In genomic region chr5:66056680-66057079, GRCm38 (mm10) we compare ENCODE assay signal across 11 mouse cellular contexts. TPM values are rescaled to one million over a fixed set of nuclear protein-coding genes. Genes with fewer than 3 reads are reported as not detected.
DNase-seq lines count a peak whose midpoint lies in the region; ATAC-seq and TF ChIP-seq lines count a peak whose summit lies in the region.
"Had no signal": no experiment of that assay in that cellular context is flagged by ENCODE, and none has a peak within 500 bp of the region (broad histone marks: within the 10 kb centered on the region; RNA-seq: fewer than 3 reads in every experiment).

No protein-coding gene starts in this region.

- H3K27ac ChIP-seq in liver, embryonic 12.5 days: no peak overlapping the region
- no peak overlapping the region for H3K27ac ChIP-seq in bone marrow macrophage, adult 2 months (ENCODE audit: insufficient read depth, low read depth, low read length)
- H3K27ac ChIP-seq in intestine, embryonic 16.5 days (ENCODE audit: low read length): no peak overlapping the region
- H3K27ac ChIP-seq: neural tube, embryonic 12.5 days had no signal

- no peak overlapping the region for H3K4me2 ChIP-seq in liver, embryonic 12.5 days
- no peak overlapping the region for H3K4me2 ChIP-seq in intestine, embryonic 16.5 days (ENCODE audit: low read depth, low read length)
- H3K4me2 ChIP-seq: neural tube, embryonic 12.5 days had no signal

- no peaks in the 10 kb centered on the region for H3K36me3 ChIP-seq in liver, embryonic 12.5 days
- H3K36me3 ChIP-seq in intestine, embryonic 16.5 days (ENCODE audit: control insufficient read depth, insufficient read depth, low read length): no peaks in the 10 kb centered on the region
- H3K36me3 ChIP-seq: neural tube, embryonic 12.5 days had no signal

- peak; percentile 28 for TF ChIP-seq CTCF in bone marrow macrophage, adult 2 months (IDR thresholded peaks at IDR 0.05; ENCODE audit: low read depth, low read length)

- peak; percentile 42 for DNase-seq in adrenal gland, postnatal 14 days
- DNase-seq in adrenal gland, postnatal 10 days: no peak
- peak; percentile 35 for DNase-seq in liver
- DNase-seq in testis, postnatal 14 days (ENCODE audit: low spot score): peak; percentile 16
- no peak for DNase-seq in spleen, postnatal 4 days (ENCODE audit: low spot score in 2 of 2)
- DNase-seq: right cerebral cortex, postnatal 25 days had no signal

- no peaks in the 10 kb centered on the region for H3K4me1 ChIP-seq in liver, embryonic 12.5 days
- H3K4me1 ChIP-seq in bone marrow macrophage, adult 2 months (ENCODE audit: control insufficient read depth, insufficient read depth, low read length): peaks cover 36% of the 10 kb centered on the region
- no peaks in the 10 kb centered on the region for H3K4me1 ChIP-seq in intestine, embryonic 16.5 days (ENCODE audit: control insufficient read depth, insufficient read depth, low read length)
- H3K4me1 ChIP-seq: neural tube, embryonic 12.5 days had no signal

- H3K9me3 ChIP-seq in liver, embryonic 12.5 days (replicated peaks): no peaks in the 10 kb centered on the region
- H3K9me3 ChIP-seq in intestine, embryonic 16.5 days (ENCODE audit: control insufficient read depth, low read length): no peaks in the 10 kb centered on the region
- H3K9me3 ChIP-seq: neural tube, embryonic 12.5 days had no signal

- no peak for ATAC-seq in liver, embryonic 12.5 days
- ATAC-seq in intestine, embryonic 16.5 days: no peak

- no peaks in the 10 kb centered on the region for H3K27me3 ChIP-seq in liver, embryonic 12.5 days (replicated peaks)
- H3K27me3 ChIP-seq in intestine, embryonic 16.5 days (replicated peaks; ENCODE audit: control insufficient read depth, insufficient read depth, low read length): no peaks in the 10 kb centered on the region
- H3K27me3 ChIP-seq: neural tube, embryonic 12.5 days had no signal

- H3K4me3 ChIP-seq in liver, embryonic 12.5 days: no peak overlapping the region
- H3K4me3 ChIP-seq in bone marrow macrophage, adult 2 months (ENCODE audit: insufficient read depth, low read length): no peak overlapping the region
- H3K4me3 ChIP-seq in intestine, embryonic 16.5 days (ENCODE audit: low read length): no peak overlapping the region
- H3K4me3 ChIP-seq: megakaryocyte, embryonic 14.5 days; neural tube, embryonic 12.5 days had no signal

- WGBS in liver, embryonic 12.5 days (ENCODE audit: insufficient replicate concordance): 63% methylated on average over 4 of the region's 4 CpGs
- 74% methylated on average over 4 of the region's 4 CpGs for WGBS in intestine, embryonic 16.5 days

- no peak for TF ChIP-seq POLR2A in bone marrow macrophage, adult 2 months (IDR thresholded peaks at IDR 0.05; ENCODE audit: borderline replicate concordance, low read depth, low read length)

- no peak overlapping the region for H3K9ac ChIP-seq in liver, embryonic 12.5 days
- H3K9ac ChIP-seq in intestine, embryonic 16.5 days (ENCODE audit: low read depth, low read length): no peak overlapping the region
- H3K9ac ChIP-seq: neural tube, embryonic 12.5 days had no signal

RNA-seq across cellular contexts. Expression of gene 9130230L23Rik, which starts 52.6 kb away (rescaled TPM):
- total RNA-seq in adrenal gland, postnatal 14 days (2021): 0.53 and 0.74 TPM in 2 replicates
- not detected for total RNA-seq in adrenal gland, postnatal 10 days (2021)
- 0.18 TPM in 1 of 2 replicates, not detected in the other for polyA plus RNA-seq in liver, embryonic 12.5 days (2016; fragmentation: Nextera tagmentation; extraction: Ambion mirVana)
- polyA plus RNA-seq in bone marrow macrophage, adult 2 months (2012; ENCODE audit: insufficient read depth, insufficient read length, missing spikeins): 1.0 TPM in 2 replicates
- 2.0 and 2.5 TPM in 2 replicates for polyA plus RNA-seq in intestine, embryonic 16.5 days (2015; fragmentation: Nextera tagmentation; extraction: Ambion mirVana)

Comparison
In these comparisons a context has a peak if more than half of its experiments do, and no peak if none do; other contexts are left out.
1. DNase-seq: peak in adrenal gland, postnatal 14 days (single experiment), liver (single experiment) and testis, postnatal 14 days (single experiment); none in adrenal gland, postnatal 10 days (single experiment) and spleen, postnatal 4 days (0 of 2).